Mouse (Mus musculus) forebrain, embryonic 16.5 days (tissue): ENCODE data around the gene Acot5. TPM values are rescaled to one million over a fixed set of nuclear protein-coding genes. Genes with fewer than 3 reads are reported as not detected.

Experiments used
- polyA plus RNA-seq: library from polyadenylated mRNA; unstranded; fragments of >200 nt; fragmentation: Nextera tagmentation; extraction: Ambion mirVana; gene quantifications from 2 replicates; pipeline ENCODE4 v1.2.1, GENCODE M21; 2015

The Acot5 gene
- polyA plus RNA-seq, 1 experiment from 2014 or later, result 0.16 TPM

Other genes with a start within 250 kb of the Acot5 start
- 16.3 and 19.2 TPM in 2 replicates for gene Numb, start 147.4 kb upstream of the Acot5 start, polyA plus RNA-seq
- gene Riox1, start 118.7 kb upstream of the Acot5 start, polyA plus RNA-seq, result 9.3 and 9.7 TPM in 2 replicates
- gene Heatr4, start 84.5 kb upstream of the Acot5 start, polyA plus RNA-seq, result not detected in 2 replicates
- gene Acot2, start 81.5 kb upstream of the Acot5 start, polyA plus RNA-seq, result 9.4 and 11.3 TPM in 2 replicates
- 72.1 and 101 TPM in 2 replicates for gene Acot1, start 59.8 kb upstream of the Acot5 start, polyA plus RNA-seq
- gene Acot4, start 30.9 kb upstream of the Acot5 start, polyA plus RNA-seq, result 0.21 and 0.35 TPM in 2 replicates
- not detected in 2 replicates for gene Gm49366, start 30.4 kb upstream of the Acot5 start, polyA plus RNA-seq
- 0.87 and 1.1 TPM in 2 replicates for gene Acot3, start 17.2 kb upstream of the Acot5 start, polyA plus RNA-seq
- gene Acot6, start 31.3 kb downstream of the Acot5 start, polyA plus RNA-seq, result 1.4 and 1.6 TPM in 2 replicates
- gene Dnal1, start 45.0 kb downstream of the Acot5 start, polyA plus RNA-seq, result 10.4 and 12.8 TPM in 2 replicates
- gene Pnma1, start 79.2 kb downstream of the Acot5 start, polyA plus RNA-seq, result 5.3 and 7.2 TPM in 2 replicates
- 3.8 and 4.4 TPM in 2 replicates for gene Elmsan1, start 149.6 kb downstream of the Acot5 start, polyA plus RNA-seq
- gene Ptgr2, start 215.9 kb downstream of the Acot5 start, polyA plus RNA-seq, result 13.2 and 15.1 TPM in 2 replicates
- 87.9 and 97.7 TPM in 2 replicates for gene Zfp410, start 247.5 kb downstream of the Acot5 start, polyA plus RNA-seq